Mouse (Mus musculus): ENCODE data around the gene Zfp446. TPM values are rescaled to one million over a fixed set of nuclear protein-coding genes. Genes with fewer than 3 reads are reported as not detected.

Gene Zfp446
- polyA plus RNA-seq, 1 experiment from 2014 or later, result 15.7 TPM

GRCm38 (mm10) chr7:12961511-12962141 is 16.0 kb upstream of the Zfp446 start:
- 3% methylated on average over 29 of the region's 29 CpGs for WGBS
- peak overlapping the region; percentile 77 for H3K27ac ChIP-seq (replicated peaks)
- no peaks in the 10 kb centered on the region for H3K9me3 ChIP-seq
- no peaks in the 10 kb centered on the region for H3K36me3 ChIP-seq (replicated peaks)
- peak; percentile 72 for DNase-seq (ENCODE audit: low spot score)
- no peaks in the 10 kb centered on the region for H3K27me3 ChIP-seq (replicated peaks; ENCODE audit: low read depth, poor library complexity, severe bottlenecking)
- H3K4me3 ChIP-seq, result peak overlapping the region; percentile 54
- H3K4me1 ChIP-seq, result peaks cover 18% of the 10 kb centered on the region

- DNase-seq (ENCODE audit: low spot score), result peak; percentile 92
- peak within 1 kb of the TSS; percentile 93 for H3K27ac ChIP-seq (replicated peaks)
- WGBS, result under 1% methylated on average over 23 of the region's 23 CpGs
- no peaks in the 10 kb centered on the region for H3K27me3 ChIP-seq (replicated peaks; ENCODE audit: low read depth, poor library complexity, severe bottlenecking)
- H3K36me3 ChIP-seq (replicated peaks), result peaks cover 22% of the 10 kb centered on the region
- peak within 1 kb of the TSS; percentile 95 for H3K4me3 ChIP-seq
- no peaks in the 10 kb centered on the region for H3K9me3 ChIP-seq
- H3K4me1 ChIP-seq, result peaks cover 27% of the 10 kb centered on the region
Observed at GRCm38 (mm10) chr7:12965678-12966091, 12.0 kb upstream of the Zfp446 start, which contains the start of gene Zfp324. Zfp324 (plus strand) TSS chr7:12965838.

- WGBS, result 1% methylated on average over 29 of the region's 29 CpGs
- peak; percentile 75 for DNase-seq (ENCODE audit: low spot score)
Observed at GRCm38 (mm10) chr7:12966104-12966845, 11.4 kb upstream of the Zfp446 start.

GRCm38 (mm10) chr7:12970906-12971305 is 6.7 kb upstream of the Zfp446 start:
- H3K27ac ChIP-seq (replicated peaks), result no peak overlapping the region
- H3K9me3 ChIP-seq, result no peaks in the 10 kb centered on the region
- no peak overlapping the region for H3K4me3 ChIP-seq
- WGBS, result 95% methylated on average over 25 of the region's 25 CpGs
- no peak for DNase-seq (ENCODE audit: low spot score)
- H3K36me3 ChIP-seq (replicated peaks), result peaks cover 50% of the 10 kb centered on the region
- H3K27me3 ChIP-seq (replicated peaks; ENCODE audit: low read depth, poor library complexity, severe bottlenecking), result no peaks in the 10 kb centered on the region
- H3K4me1 ChIP-seq, result peaks cover 13% of the 10 kb centered on the region

More at GRCm38 (mm10) chr7:12966104-12966845, 11.4 kb upstream of the Zfp446 start:
- H3K27me3 ChIP-seq (replicated peaks; ENCODE audit: low read depth, poor library complexity, severe bottlenecking), result no peaks in the 10 kb centered on the region
- H3K36me3 ChIP-seq (replicated peaks), result peaks cover 28% of the 10 kb centered on the region
- H3K9me3 ChIP-seq, result no peaks in the 10 kb centered on the region
- H3K4me1 ChIP-seq, result peaks cover 22% of the 10 kb centered on the region
- H3K4me3 ChIP-seq, result peak overlapping the region; percentile 95
- peak overlapping the region; percentile 93 for H3K27ac ChIP-seq (replicated peaks)

GRCm38 (mm10) chr7:12978931-12979722 is 1.5 kb downstream of the Zfp446 start:
- H3K27ac ChIP-seq (replicated peaks), result peak overlapping the region; percentile 90
- 87% methylated on average over 18 of the region's 18 CpGs for WGBS
- H3K27me3 ChIP-seq (replicated peaks; ENCODE audit: low read depth, poor library complexity, severe bottlenecking), result no peaks in the 10 kb centered on the region
- H3K36me3 ChIP-seq (replicated peaks), result peaks cover 22% of the 10 kb centered on the region
- H3K4me1 ChIP-seq, result peaks cover 20% of the 10 kb centered on the region
- no peak for DNase-seq (ENCODE audit: low spot score)
- H3K4me3 ChIP-seq, result peak overlapping the region; percentile 63
- no peaks in the 10 kb centered on the region for H3K9me3 ChIP-seq

- Histone ChIP-seq H3K4me1 (peaks cover 20% of the 10 kb centered on the region), H3K36me3 (replicated peaks) (peaks cover 22% of the 10 kb centered on the region), H3K4me3 (no peak overlapping the region), H3K27me3 (replicated peaks; ENCODE audit: low read depth, poor library complexity, severe bottlenecking) (no peaks in the 10 kb centered on the region), H3K9me3 (no peaks in the 10 kb centered on the region), H3K27ac (replicated peaks) (no peak overlapping the region)
- WGBS, result 81% methylated on average over 6 of the region's 6 CpGs
- no peak for DNase-seq (ENCODE audit: low spot score)
Observed at GRCm38 (mm10) chr7:12979776-12980175, 2.1 kb downstream of the Zfp446 start.

- 86% methylated on average over 7 of the region's 7 CpGs for WGBS
- no peak overlapping the region for H3K27ac ChIP-seq (replicated peaks)
- H3K9me3 ChIP-seq, result no peaks in the 10 kb centered on the region
- H3K4me3 ChIP-seq, result no peak overlapping the region
- H3K4me1 ChIP-seq, result peaks cover 20% of the 10 kb centered on the region
- peaks cover 22% of the 10 kb centered on the region for H3K36me3 ChIP-seq (replicated peaks)
- no peak for DNase-seq (ENCODE audit: low spot score)
- H3K27me3 ChIP-seq (replicated peaks; ENCODE audit: low read depth, poor library complexity, severe bottlenecking), result no peaks in the 10 kb centered on the region
Observed at GRCm38 (mm10) chr7:12980291-12980690, 2.6 kb downstream of the Zfp446 start.

GRCm38 (mm10) chr7:12985724-12986123 is 8.1 kb downstream of the Zfp446 start:
- no peak overlapping the region for H3K27ac ChIP-seq (replicated peaks)
- H3K4me3 ChIP-seq, result no peak overlapping the region
- no peaks in the 10 kb centered on the region for H3K4me1 ChIP-seq
- H3K36me3 ChIP-seq (replicated peaks), result peaks cover 13% of the 10 kb centered on the region
- H3K27me3 ChIP-seq (replicated peaks; ENCODE audit: low read depth, poor library complexity, severe bottlenecking), result no peaks in the 10 kb centered on the region
- DNase-seq (ENCODE audit: low spot score), result no peak
- no peaks in the 10 kb centered on the region for H3K9me3 ChIP-seq
- WGBS, result 94% methylated on average over 1 of the region's 1 CpGs

GRCm38 (mm10) chr7:12986906-12987305 is 9.3 kb downstream of the Zfp446 start:
- H3K4me3 ChIP-seq, result no peak overlapping the region
- WGBS, result 85% methylated on average over 8 of the region's 8 CpGs

GRCm38 (mm10) chr7:12987409-12988189 is 10.0 kb downstream of the Zfp446 start:
- H3K27ac ChIP-seq (replicated peaks), result no peak overlapping the region
- WGBS, result 88% methylated on average over 8 of the region's 8 CpGs
- no peaks in the 10 kb centered on the region for H3K9me3 ChIP-seq
- no peaks in the 10 kb centered on the region for H3K4me1 ChIP-seq
- no peak for DNase-seq (ENCODE audit: low spot score)
- H3K27me3 ChIP-seq (replicated peaks; ENCODE audit: low read depth, poor library complexity, severe bottlenecking), result no peaks in the 10 kb centered on the region
- H3K4me3 ChIP-seq, result no peak overlapping the region
- peaks cover 2% of the 10 kb centered on the region for H3K36me3 ChIP-seq (replicated peaks)

More at GRCm38 (mm10) chr7:12986906-12987305, 9.3 kb downstream of the Zfp446 start:
- Histone ChIP-seq H3K36me3 (replicated peaks) (peaks cover 9% of the 10 kb centered on the region), H3K9me3 (no peaks in the 10 kb centered on the region), H3K27me3 (replicated peaks; ENCODE audit: low read depth, poor library complexity, severe bottlenecking) (no peaks in the 10 kb centered on the region), H3K27ac (replicated peaks) (no peak overlapping the region), H3K4me1 (no peaks in the 10 kb centered on the region)
- DNase-seq (ENCODE audit: low spot score), result no peak

- Histone ChIP-seq H3K9me3 (no peaks in the 10 kb centered on the region), H3K4me3 (no peak overlapping the region), H3K4me1 (no peaks in the 10 kb centered on the region), H3K27ac (replicated peaks) (no peak overlapping the region), H3K36me3 (replicated peaks) (no peaks in the 10 kb centered on the region), H3K27me3 (replicated peaks; ENCODE audit: low read depth, poor library complexity, severe bottlenecking) (no peaks in the 10 kb centered on the region)
- WGBS, result 8% methylated on average over 3 of the region's 3 CpGs
- no peak for DNase-seq (ENCODE audit: low spot score)
Observed at GRCm38 (mm10) chr7:12992222-12992621, 14.6 kb downstream of the Zfp446 start.

GRCm38 (mm10) chr7:12993148-12993547 is 15.5 kb downstream of the Zfp446 start:
- H3K27me3 ChIP-seq (replicated peaks; ENCODE audit: low read depth, poor library complexity, severe bottlenecking), result no peaks in the 10 kb centered on the region
- no peak overlapping the region for H3K4me3 ChIP-seq
- no peak overlapping the region for H3K27ac ChIP-seq (replicated peaks)
- H3K36me3 ChIP-seq (replicated peaks), result no peaks in the 10 kb centered on the region
- H3K9me3 ChIP-seq, result no peaks in the 10 kb centered on the region
- no peaks in the 10 kb centered on the region for H3K4me1 ChIP-seq
- no peak for DNase-seq (ENCODE audit: low spot score)
- 90% methylated on average over 10 of the region's 10 CpGs for WGBS

Measured in embryonic facial prominence, embryonic 10.5 days (tissue).